Mouse (Mus musculus) Patski (cell line): ENCODE measurements around the gene Agrn. TPM values are rescaled to one million over a fixed set of nuclear protein-coding genes. Genes with fewer than 3 reads are reported as not detected.

Source experiments
- ATAC-seq: fragments of 100-300 bp; one replicate; pipeline ENCODE4 v1.8.0; 2021
- CTCF ChIA-PET: fragments of 350-600 bp; sonication (Branson Sonifier 250); formaldehyde crosslinking; loops from one replicate; lab custom pipeline; 2022; ENCODE audit warnings: inconsistent platforms; lab: Charles Lee
- POLR2A ChIA-PET: fragments of 350-600 bp; sonication (Branson Sonifier 250); formaldehyde crosslinking; loops from one replicate; lab custom pipeline; 2022; ENCODE audit warnings: antibody characterized with exemption, inconsistent platforms; lab: Charles Lee
- DNase-seq: peaks from one replicate; pipeline ENCODE4 v3.0.0-alpha.2; 2011; ENCODE audit warnings: low read depth, low spot score
- H3K27me3 ChIP-seq: fragments of 371-371 bp; one replicate; pipeline ENCODE4 v1.5.1; 2021
- CTCF ChIP-seq: fragments of 100-300 bp; IDR thresholded peaks from one replicate; pipeline ENCODE4 v1.5.1; 2021
- in situ Hi-C: fragments of 300-500 bp; cut with MboI; formaldehyde crosslinking; loops from 3 replicates; pipeline ENCODE4 v1.11.1; 2018; ENCODE audit warnings: low pct_unique_long_range_greater_than_20kb, mixed read lengths
- polyA plus RNA-seq: library from polyadenylated mRNA; unstranded; gene quantifications from one replicate; pipeline ENCODE4 v1.2.3, GENCODE M21; 2021

Agrn gene
- polyA plus RNA-seq, 1 experiment from 2014 or later: 166 TPM

- H3K27me3 ChIP-seq: no peaks in the 10 kb centered on the region
- POLR2A ChIA-PET: no interaction called here
- no peak for DNase-seq
- no peak for TF ChIP-seq CTCF
- CTCF ChIA-PET: no interaction called here
- in situ Hi-C loops: no loop called here
- ATAC-seq: no peak
Observed at GRCm38 (mm10) chr4:156217838-156218237, 20.6 kb upstream of the Agrn start.

DNA sequence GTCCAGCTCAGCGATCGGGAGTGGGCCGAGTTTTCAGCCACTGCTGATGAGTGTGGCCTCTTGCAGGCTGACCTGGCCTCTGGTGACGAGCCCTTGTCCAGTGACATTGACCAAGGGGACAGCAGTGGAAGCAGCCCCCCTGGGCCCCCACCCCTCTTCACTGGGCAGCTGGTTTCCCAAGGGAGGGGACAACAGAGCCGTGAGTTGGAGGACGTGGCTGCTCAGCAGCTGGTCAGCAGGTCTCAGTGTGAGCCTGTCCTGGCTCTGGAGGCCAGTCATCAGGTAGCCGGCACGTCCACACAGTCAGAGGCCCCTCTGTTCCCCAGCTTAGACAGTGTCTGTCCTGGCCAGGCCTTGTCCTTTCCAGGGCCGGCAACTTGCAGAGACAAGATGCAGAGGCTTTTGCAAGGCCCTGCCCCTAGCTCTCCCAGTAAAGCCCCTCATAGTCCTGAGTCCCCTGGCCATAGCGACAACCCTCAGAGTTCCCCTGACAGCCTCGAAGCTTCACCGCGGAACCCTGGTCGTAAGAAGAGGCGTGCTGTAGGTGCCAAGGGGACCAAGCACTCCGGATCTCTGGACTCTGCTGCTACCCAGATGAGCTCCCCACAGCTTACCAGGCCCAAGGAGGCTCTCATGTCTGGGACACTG lies 19.9 kb upstream of the Agrn start:
- DNase-seq (no peak), ATAC-seq (no peak)
- ChIA-PET POLR2A (no interaction called here), CTCF (no interaction called here)
- TF ChIP-seq CTCF: no peak
- no peaks in the 10 kb centered on the region for H3K27me3 ChIP-seq
- in situ Hi-C loops: no loop called here

- ATAC-seq (no peak), DNase-seq (no peak)
- ChIA-PET CTCF (no interaction called here), POLR2A (no interaction called here)
- in situ Hi-C loops: no loop called here
- no peak for TF ChIP-seq CTCF
- no peaks in the 10 kb centered on the region for H3K27me3 ChIP-seq
Observed at GRCm38 (mm10) chr4:156216196-156216595, 18.9 kb upstream of the Agrn start.

- in situ Hi-C loops: no loop called here
- POLR2A ChIA-PET: interaction anchor here (0.8 kb wide), 1 partner anchor 10 kb away, joined by 3 read pairs; no protein-coding TSS in a partner anchor
- no peaks in the 10 kb centered on the region for H3K27me3 ChIP-seq
- DNase-seq: no peak
- no peak for TF ChIP-seq CTCF
- CTCF ChIA-PET: no interaction called here
- no peak for ATAC-seq
Observed at GRCm38 (mm10) chr4:156215649-156216048, 18.4 kb upstream of the Agrn start, which contains the start of gene Perm1. Perm1 (plus strand) TSS chr4:156215868.

DNA sequence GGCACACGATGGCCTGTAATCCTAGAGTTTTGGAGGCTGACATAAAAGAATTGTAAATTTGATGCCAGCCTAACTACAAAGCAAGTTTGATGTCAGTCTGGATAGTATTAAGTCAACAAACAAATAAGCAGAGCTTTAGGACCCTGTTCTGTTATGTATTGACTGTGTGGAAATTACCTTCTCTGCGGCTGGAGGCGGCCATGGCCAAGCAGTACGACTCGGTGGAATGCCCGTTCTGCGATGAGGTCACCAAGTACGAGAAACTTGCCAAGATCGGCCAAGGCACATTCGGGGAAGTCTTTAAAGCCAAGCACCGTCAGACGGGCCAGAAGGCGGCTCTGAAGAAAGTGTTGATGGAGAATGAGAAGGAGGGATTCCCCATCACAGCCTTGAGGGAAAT lies 15.8 kb upstream of the Agrn start:
- CTCF ChIA-PET: no interaction called here
- no peak for ATAC-seq
- DNase-seq: no peak
- POLR2A ChIA-PET: no interaction called here
- TF ChIP-seq CTCF: no peak
- no peaks in the 10 kb centered on the region for H3K27me3 ChIP-seq
- in situ Hi-C loops: no loop called here

- in situ Hi-C loops: no loop called here
- ATAC-seq: no peak
Observed at GRCm38 (mm10) chr4:156209963-156210635, 12.8 kb upstream of the Agrn start.

GRCm38 (mm10) chr4:156208872-156209271 lies 11.6 kb upstream of the Agrn start:
- H3K27me3 ChIP-seq: no peaks in the 10 kb centered on the region
- no peak for TF ChIP-seq CTCF
- in situ Hi-C loops: no loop called here
- ChIA-PET CTCF (no interaction called here), POLR2A (no interaction called here)
- DNase-seq: no peak
- no peak for ATAC-seq

More at GRCm38 (mm10) chr4:156209963-156210635, 12.8 kb upstream of the Agrn start:
- H3K27me3 ChIP-seq: no peaks in the 10 kb centered on the region
- TF ChIP-seq CTCF: no peak
- CTCF ChIA-PET: no interaction called here
- POLR2A ChIA-PET: no interaction called here
- no peak for DNase-seq

- in situ Hi-C loops: no loop called here
- H3K27me3 ChIP-seq: no peaks in the 10 kb centered on the region
- ChIA-PET CTCF (no interaction called here), POLR2A (no interaction called here)
- no peak for DNase-seq
- TF ChIP-seq CTCF: no peak
- no peak for ATAC-seq
Observed at GRCm38 (mm10) chr4:156203413-156204131, 6.3 kb upstream of the Agrn start.

DNA sequence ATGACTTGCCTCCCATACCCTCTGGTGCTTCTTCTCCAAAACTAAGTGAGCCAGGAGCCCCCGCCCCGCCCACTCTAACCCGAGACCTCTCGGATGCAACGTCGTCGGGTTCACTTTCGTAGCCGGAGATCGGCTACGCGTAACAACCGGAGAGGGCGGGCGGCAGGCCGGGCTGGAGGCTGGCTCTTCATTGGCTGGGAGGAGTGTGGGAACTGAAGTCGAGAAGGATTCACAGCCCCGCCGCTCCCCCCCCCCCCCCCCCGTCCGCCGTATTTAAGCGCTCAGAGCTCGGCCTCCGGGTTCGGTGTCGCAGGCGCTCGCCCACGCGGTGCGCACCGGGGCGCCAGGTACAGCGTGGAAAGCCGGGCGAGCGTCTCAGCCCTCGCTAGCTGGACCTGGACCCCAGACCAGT lies 5.7 kb upstream of the Agrn start, which contains the start of gene AW011738:
AW011738 (plus strand) TSS at position 304 of the 412 bp plus-strand sequence.
- DNase-seq (no peak), ATAC-seq (no peak)
- ChIA-PET CTCF (no interaction called here), POLR2A (no interaction called here)
- in situ Hi-C loops: no loop called here
- TF ChIP-seq CTCF: no peak
- no peaks in the 10 kb centered on the region for H3K27me3 ChIP-seq

DNA sequence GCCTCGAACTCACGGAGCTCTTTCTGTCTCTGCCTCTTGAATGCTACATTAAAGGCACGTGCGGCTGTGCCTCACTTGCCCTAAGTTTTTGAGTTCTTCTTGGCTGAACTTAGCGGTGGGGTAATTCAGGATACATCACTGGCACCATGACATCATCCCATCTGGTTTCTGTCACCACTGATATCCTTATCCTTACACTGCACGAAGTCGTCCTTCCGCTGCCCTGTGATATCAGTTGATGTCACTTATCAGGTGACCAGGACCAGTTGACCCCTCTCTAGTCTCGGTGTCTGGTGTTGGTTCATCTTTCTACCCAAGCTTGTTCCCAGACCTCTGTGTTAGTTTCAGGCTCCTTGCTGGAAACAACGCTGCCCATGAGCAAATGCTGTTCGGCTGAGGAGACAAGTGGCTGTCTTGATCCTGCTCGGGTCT lies 5.2 kb upstream of the Agrn start:
- POLR2A ChIA-PET: no interaction called here

More for the DNA sequence above, 5.2 kb upstream of the Agrn start:
- ATAC-seq (no peak), DNase-seq (no peak)
- CTCF ChIA-PET: no interaction called here
- no peak for TF ChIP-seq CTCF
- in situ Hi-C loops: no loop called here
- no peaks in the 10 kb centered on the region for H3K27me3 ChIP-seq
